Mouse (Mus musculus) megakaryocyte, embryonic 14.5 days (primary cell): ENCODE data around the gene Fbxo21. TPM values are rescaled to one million over a fixed set of nuclear protein-coding genes. Genes with fewer than 3 reads are reported as not detected.

ENCODE experiments used
- H3K27me3 ChIP-seq: replicated peaks from 2 replicates; pipeline ENCODE3; 2012; ENCODE audit warnings: inconsistent platforms
- H3K36me3 ChIP-seq: replicated peaks from 2 replicates; pipeline ENCODE3; 2012; ENCODE audit warnings: low read length, inconsistent platforms, mixed read lengths
- H3K4me1 ChIP-seq: 2 replicates; pipeline ENCODE4 v1.6.1; 2012; ENCODE audit warnings: inconsistent platforms
- H3K4me3 ChIP-seq: replicated peaks from 2 replicates; pipeline ENCODE3; 2012; ENCODE audit warnings: moderate library complexity, mild to moderate bottlenecking, inconsistent platforms
- H3K9me3 ChIP-seq: 2 replicates; pipeline ENCODE4 v1.6.1; 2012; ENCODE audit warnings: inconsistent platforms
- FLI1 ChIP-seq: IDR thresholded peaks from 2 replicates; pipeline ENCODE4 v1.6.1; 2012; ENCODE audit warnings: low read length, inconsistent platforms, mixed read lengths
- GATA1 ChIP-seq: IDR thresholded peaks from 3 replicates; pipeline ENCODE4 v1.6.1; 2012; ENCODE audit warnings: mixed read lengths, low read length, inconsistent platforms, borderline replicate concordance
- polyA plus RNA-seq: library from polyadenylated mRNA; stranded (reverse); fragments of >175 nt; gene quantifications from 2 replicates; pipeline ENCODE4 v1.2.3, GENCODE M21; 2012; ENCODE audit warnings: low replicate concordance; ENCODE audit not compliant: insufficient read depth

Gene Fbxo21
- polyA plus RNA-seq, 1 experiment: 3.6 TPM

DNA sequence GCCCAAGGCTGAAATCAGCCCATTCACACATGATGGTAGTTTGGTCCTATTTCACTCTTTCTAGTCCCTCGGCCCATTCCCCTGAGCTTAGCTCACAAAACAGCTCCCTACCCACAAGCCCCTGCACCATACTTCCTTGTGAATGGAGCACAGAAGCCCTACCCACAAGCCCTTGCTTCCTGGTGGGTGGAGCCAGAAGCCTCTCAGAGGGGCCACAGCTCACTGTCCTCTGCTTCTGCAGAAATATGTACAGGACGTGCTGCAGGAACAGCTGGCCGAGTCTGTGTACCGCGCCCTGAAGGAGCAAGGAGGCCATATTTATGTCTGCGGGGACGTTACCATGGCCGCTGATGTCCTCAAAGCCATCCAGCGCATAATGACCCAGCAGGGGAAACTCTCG, 27.1 kb upstream of the Fbxo21 start:
- H3K27me3 ChIP-seq: peaks cover 46% of the 10 kb centered on the region
- no peak for TF ChIP-seq FLI1
- no peak for TF ChIP-seq GATA1
- H3K4me1 ChIP-seq: peaks cover 7% of the 10 kb centered on the region
- H3K36me3 ChIP-seq: no peaks in the 10 kb centered on the region
- no peak overlapping the region for H3K4me3 ChIP-seq
- H3K9me3 ChIP-seq: no peaks in the 10 kb centered on the region

DNA sequence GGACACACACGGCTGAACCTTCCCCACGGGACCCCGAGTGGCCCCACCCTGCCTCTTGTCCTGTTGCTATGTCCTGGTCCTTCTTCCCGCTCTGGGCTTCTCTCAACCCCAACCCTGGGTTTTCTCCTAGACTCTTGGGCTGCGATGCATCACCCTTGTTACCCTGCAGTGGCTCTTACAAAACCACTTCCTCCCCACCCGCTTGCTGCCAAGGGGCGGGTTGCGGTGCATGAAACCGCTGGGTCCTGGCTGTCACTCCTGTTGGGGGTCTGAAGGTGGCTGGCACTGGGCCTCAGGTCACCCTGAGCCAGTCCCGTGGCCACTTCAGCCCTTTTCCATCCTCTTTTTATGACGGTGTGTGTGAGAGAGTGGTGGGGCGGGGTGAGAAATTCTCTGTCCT, 22.6 kb upstream of the Fbxo21 start:
- Histone ChIP-seq H3K9me3 (no peaks in the 10 kb centered on the region), H3K4me1 (peaks cover 10% of the 10 kb centered on the region), H3K27me3 (peaks cover 53% of the 10 kb centered on the region), H3K4me3 (no peak overlapping the region), H3K36me3 (no peaks in the 10 kb centered on the region)
- TF ChIP-seq GATA1: no peak
- TF ChIP-seq FLI1: no peak

DNA sequence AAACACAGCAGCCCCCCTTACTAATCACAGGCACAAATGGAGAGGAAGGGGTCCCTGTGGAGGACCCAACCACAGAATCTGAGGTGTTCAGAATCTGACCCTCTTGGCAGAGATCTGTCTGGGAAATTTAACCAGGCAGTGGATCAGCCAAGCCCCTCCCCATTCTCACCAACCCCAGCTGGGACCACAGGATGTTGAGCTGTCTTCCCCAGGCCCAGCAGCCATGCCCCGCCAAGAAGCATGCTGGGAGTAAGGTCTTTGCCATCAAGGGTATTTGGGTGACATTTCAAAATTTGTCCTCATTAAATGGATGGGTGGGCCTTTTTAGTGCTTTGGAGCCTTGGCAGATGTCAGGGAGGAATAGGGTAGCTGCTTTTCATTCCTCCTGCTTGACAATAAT, 22.1 kb upstream of the Fbxo21 start:
- no peak for TF ChIP-seq GATA1
- Histone ChIP-seq H3K4me1 (peaks cover 10% of the 10 kb centered on the region), H3K9me3 (no peaks in the 10 kb centered on the region), H3K4me3 (no peak overlapping the region), H3K36me3 (no peaks in the 10 kb centered on the region), H3K27me3 (peaks cover 56% of the 10 kb centered on the region)

DNA sequence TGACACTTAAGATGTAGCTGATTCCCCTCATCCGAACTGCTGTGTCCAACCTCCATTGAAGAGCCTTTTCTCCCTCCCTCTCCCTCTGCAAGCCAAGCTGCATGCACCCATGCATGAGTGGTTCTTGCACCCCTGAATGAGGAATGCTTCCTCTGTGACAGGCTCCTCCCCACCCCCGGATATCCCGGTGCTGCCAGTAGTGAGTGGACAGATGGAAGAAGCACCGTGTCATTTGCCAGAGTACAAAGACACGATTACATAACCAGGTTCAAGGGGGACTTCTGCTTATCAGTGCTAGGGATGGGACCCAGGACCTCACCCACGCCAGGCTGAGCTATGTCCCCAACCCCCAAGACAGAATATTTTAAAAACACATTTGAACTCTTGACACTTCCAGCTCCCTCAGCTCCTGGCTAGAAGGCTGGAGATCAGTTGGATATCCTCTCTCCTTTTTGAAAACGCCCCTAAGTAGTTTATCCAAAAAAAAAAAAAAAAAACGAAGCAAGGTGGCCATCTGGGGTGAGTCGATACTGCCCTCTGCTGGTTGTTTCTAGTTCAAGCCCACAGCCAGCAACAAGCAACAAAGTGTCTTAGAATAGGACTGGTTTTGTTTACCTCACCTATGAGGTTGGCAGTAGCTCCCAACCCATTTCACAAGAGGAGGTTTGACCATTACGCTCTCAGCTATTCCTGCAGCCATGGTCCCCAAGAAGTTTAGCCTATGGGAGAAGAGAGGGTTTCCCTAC, 20.7 kb upstream of the Fbxo21 start:
- H3K4me1 ChIP-seq: peaks cover 10% of the 10 kb centered on the region
- no peaks in the 10 kb centered on the region for H3K9me3 ChIP-seq
- H3K27me3 ChIP-seq: peaks cover 60% of the 10 kb centered on the region
- TF ChIP-seq FLI1: no peak
- no peak for TF ChIP-seq GATA1
- no peak overlapping the region for H3K4me3 ChIP-seq
- no peaks in the 10 kb centered on the region for H3K36me3 ChIP-seq

DNA sequence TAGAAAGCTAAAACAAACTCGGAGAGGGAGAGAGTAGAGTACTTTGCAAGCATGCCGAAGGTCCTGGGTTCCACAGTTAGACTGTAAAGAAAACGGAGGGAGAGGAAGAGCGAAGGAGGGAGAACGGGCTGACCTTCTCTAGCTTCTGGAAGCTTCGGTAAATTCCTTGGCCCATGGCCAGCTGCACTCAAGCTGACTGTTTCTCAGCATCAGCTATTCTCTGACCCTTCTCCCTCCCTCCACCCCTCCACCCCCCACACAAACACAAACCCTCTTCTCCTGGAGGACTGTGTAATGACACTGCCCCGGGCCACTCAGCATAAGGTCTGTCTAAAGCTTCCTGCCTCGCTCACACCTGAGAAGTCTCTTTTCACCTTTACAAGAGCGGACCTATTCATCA, 11.8 kb upstream of the Fbxo21 start:
- Histone ChIP-seq H3K27me3 (peaks cover 55% of the 10 kb centered on the region), H3K4me3 (no peak overlapping the region)
- TF ChIP-seq FLI1 (no peak), GATA1 (no peak)

DNA sequence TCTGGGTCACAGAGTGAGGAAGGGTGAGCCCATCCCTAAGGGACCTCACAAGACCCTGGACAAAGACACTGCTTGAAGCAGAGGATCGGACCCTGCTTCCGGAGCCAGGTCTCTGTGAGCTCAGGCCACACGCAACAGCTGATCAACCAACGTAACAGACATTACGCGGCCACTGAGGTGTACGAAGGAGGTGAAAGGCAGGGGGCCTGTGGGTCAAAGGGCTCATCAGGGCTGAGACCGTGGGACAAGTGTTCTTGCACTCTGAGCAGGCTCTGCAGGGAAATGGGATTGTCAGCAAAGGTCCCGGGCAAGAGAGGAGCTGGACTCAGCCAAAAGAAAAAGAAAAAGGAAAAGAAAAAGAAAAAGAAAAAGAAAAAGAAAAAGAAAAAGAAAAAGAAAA, 9.6 kb upstream of the Fbxo21 start:
- H3K4me3 ChIP-seq: no peak overlapping the region
- H3K9me3 ChIP-seq: peaks cover 7% of the 10 kb centered on the region; the same call in 1 of the 2 replicates
- no peak for TF ChIP-seq FLI1
- TF ChIP-seq GATA1: no peak
- H3K27me3 ChIP-seq: peaks cover 60% of the 10 kb centered on the region
- no peaks in the 10 kb centered on the region for H3K36me3 ChIP-seq
- H3K4me1 ChIP-seq: peaks cover 6% of the 10 kb centered on the region

More for the DNA sequence above, 11.8 kb upstream of the Fbxo21 start:
- Histone ChIP-seq H3K4me1 (peaks cover 6% of the 10 kb centered on the region), H3K36me3 (no peaks in the 10 kb centered on the region), H3K9me3 (peaks cover 7% of the 10 kb centered on the region; the same call in 1 of the 2 replicates)

DNA sequence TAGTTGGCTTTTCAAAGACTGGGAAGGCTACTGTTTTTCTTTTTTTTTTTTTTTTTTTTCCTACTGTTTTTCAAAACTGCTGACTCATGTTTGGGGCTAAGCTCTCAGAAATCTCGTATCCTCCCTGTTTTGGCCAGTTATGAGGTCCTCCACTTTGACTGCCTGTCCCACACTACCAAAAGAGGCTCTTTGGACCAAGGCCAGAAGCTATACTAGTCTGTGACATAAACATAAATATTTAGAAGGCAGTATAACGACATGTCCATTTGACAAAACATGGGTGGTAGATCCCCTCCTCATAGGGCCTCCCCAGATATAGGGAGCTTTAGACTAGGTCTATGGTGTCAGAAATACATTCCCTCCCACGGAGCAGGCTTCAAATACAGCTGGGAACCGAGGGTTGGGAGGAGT, 8.9 kb upstream of the Fbxo21 start:
- Histone ChIP-seq H3K9me3 (peaks cover 7% of the 10 kb centered on the region; the same call in 1 of the 2 replicates), H3K4me3 (no peak overlapping the region), H3K4me1 (peaks cover 6% of the 10 kb centered on the region), H3K27me3 (peaks cover 63% of the 10 kb centered on the region), H3K36me3 (no peaks in the 10 kb centered on the region)
- TF ChIP-seq FLI1: no peak
- no peak for TF ChIP-seq GATA1

DNA sequence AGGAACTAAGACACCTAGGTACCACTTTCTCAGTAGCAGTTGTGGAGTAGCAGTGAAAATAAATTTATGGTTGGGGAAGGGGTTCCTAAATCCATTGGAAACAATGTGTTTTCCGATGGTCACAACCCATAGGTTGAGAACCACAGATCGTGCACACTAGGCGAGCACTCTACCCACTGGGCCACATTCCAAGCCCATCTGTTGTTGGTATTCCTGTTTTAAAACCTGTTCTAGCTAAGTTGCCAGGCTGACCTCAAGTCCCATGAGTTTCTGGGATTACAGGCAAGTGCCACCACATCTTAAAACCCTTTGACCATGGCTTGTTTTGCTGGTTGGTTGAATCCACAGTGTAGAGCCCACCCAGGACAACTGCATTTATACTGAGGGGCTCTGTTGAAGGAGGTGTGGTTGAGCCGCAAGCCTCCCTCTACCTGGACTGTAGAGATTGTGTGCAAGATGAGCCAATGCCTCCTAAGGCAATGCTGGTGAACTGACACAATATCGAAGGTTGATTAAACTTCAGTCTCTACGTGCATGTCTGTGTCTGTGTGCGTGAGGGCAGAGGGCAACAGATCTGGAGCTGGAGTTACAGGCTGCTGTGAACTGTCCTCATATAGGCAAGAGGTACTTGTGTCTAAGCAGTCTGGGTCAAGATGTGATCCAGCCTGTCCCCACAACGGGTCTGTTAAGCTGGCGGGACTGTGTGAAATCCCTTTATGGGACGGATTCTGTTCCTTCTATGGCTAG, 6.7 kb upstream of the Fbxo21 start:
- Histone ChIP-seq H3K36me3 (no peaks in the 10 kb centered on the region), H3K9me3 (peaks cover 19% of the 10 kb centered on the region), H3K4me3 (peak overlapping the region; percentile 3), H3K27me3 (peaks cover 54% of the 10 kb centered on the region), H3K4me1 (peaks cover 6% of the 10 kb centered on the region)
- TF ChIP-seq GATA1 (no peak), FLI1 (no peak)

DNA sequence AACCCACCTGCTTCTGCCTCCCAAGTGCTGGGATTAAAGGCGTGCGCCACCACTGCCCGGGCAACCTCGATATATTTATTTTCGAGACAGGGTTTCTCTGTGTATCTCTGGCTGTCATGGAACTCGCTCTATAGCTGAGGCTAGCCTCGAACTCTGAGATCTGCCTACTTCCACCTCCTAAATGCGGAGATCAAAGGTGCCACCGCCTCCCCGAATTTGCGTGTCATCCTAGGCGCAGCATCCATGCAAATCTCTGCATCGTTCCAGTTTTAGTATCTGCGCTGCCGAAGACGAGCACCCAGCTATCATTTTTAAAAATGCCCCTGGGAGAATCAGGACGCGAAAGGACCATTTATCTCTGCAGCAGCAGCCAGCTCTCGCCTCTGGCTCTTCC, 270 bp upstream of the Fbxo21 start:
- peaks cover 38% of the 10 kb centered on the region for H3K27me3 ChIP-seq

More for the DNA sequence above, 270 bp upstream of the Fbxo21 start:
- H3K36me3 ChIP-seq: peaks cover 26% of the 10 kb centered on the region
- peaks cover 16% of the 10 kb centered on the region for H3K9me3 ChIP-seq
- TF ChIP-seq GATA1 (no peak), FLI1 (no peak)
- H3K4me1 ChIP-seq: peaks cover 29% of the 10 kb centered on the region
- H3K4me3 ChIP-seq: peak overlapping the region; percentile 96
